Mouse (Mus musculus): Measurements from ENCODE around the gene Slc23a2. TPM values are rescaled to one million over a fixed set of nuclear protein-coding genes. Genes with fewer than 3 reads are reported as not detected.

Gene Slc23a2
- polyA plus RNA-seq, 1 experiment = 18.1 TPM

DNA sequence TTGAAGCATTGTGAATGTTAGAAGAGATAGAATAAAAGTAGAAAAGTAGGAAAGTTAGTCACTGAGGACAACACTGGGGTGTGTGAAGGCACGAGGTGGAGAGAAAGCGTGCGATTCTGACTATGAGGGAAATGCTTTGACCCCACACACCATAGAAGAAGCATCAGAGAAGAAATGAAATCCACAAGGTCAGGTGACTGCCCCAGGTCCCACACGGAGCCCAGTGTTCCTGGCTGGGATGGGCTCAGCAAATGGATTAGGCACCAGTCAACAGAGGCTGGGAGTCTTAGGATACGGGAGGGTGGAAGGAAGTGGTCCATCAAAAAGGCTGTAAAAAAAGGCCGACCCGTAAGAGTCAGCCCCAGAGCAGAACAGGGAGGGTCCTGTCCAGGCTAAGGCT is 124.5 kb downstream of the Slc23a2 start:
- TF ChIP-seq CTCF (IDR thresholded peaks at IDR 0.05; ENCODE audit: borderline replicate concordance, insufficient read depth, low read length) (no peak), POLR2A (IDR thresholded peaks at IDR 0.05; ENCODE audit: low read depth, low read length) (no peak)
- Histone ChIP-seq H3K4me3 (ENCODE audit: insufficient read depth, low read length) (no peak overlapping the region), H3K27ac (ENCODE audit: insufficient read depth, low read length) (no peak overlapping the region), H3K4me1 (ENCODE audit: control insufficient read depth, insufficient read depth, low read length) (no peaks in the 10 kb centered on the region)

DNA sequence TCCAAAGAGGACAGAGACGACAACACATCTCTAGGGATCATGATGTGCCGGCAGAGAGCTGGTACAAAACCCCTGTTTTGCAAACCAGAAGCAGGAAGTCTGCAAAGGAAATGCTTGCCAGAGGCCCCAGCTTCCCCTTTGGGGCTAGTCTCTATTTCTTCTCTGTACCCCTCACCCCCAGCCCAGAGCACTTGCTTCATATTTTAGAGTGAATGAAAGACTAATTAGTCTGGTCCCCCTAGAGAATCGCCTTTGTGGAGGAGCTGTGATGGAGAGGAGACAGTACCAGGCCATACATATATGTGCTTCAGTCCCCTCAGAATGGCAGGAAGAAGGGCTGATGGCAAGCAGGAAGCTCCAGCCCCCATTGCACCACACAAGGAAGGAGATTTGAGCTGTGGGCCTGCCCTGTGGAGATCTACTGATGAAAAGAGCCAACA is 125.5 kb downstream of the Slc23a2 start:
- Histone ChIP-seq H3K4me1 (ENCODE audit: control insufficient read depth, insufficient read depth, low read length) (no peaks in the 10 kb centered on the region), H3K4me3 (ENCODE audit: insufficient read depth, low read length) (no peak overlapping the region), H3K27ac (ENCODE audit: insufficient read depth, low read length) (no peak overlapping the region)
- no peak for TF ChIP-seq POLR2A (IDR thresholded peaks at IDR 0.05; ENCODE audit: low read depth, low read length)
- TF ChIP-seq CTCF (IDR thresholded peaks at IDR 0.05; ENCODE audit: borderline replicate concordance, insufficient read depth, low read length) = no peak

DNA sequence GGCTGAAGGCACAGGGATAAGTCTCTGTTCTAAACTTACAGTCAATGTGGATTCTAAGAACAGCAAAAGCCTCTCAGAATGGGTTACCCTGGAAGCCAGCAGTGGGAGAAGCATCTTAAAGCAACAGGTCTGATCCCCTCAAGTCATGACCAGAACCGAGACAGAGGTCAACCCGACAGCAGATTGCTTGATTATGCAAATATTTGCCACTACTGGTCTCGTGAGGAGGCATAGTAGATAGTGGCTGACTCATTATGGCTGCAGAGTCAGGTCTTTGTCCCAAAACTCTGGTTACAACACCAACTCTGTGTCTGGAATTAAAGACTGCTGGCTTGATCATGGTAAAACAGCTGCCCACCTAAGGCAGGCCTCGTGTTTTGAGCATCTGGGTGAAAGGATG is 126.8 kb downstream of the Slc23a2 start:
- H3K4me3 ChIP-seq (ENCODE audit: insufficient read depth, low read length) = no peak overlapping the region

DNA sequence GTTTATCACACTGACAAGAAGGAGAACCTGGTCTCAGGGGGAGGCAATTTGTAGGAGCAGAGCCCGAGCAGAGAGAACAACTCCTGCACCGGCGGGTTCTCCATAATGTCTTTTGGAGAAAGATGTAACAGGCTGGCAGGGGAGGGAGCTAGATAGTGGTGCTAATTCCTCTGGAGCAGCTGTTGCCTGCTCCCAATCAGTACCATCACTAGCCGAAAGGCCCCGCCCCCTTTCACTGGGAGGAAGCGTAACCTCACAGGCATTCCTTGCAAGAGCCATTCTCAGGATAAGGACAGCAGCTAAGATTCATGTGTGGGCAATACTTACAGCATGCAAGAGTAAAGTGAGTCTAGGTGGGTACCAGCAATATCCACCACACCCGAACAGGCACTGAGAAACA is 127.3 kb downstream of the Slc23a2 start:
- no peak overlapping the region for H3K27ac ChIP-seq (ENCODE audit: insufficient read depth, low read length)
- TF ChIP-seq POLR2A (IDR thresholded peaks at IDR 0.05; ENCODE audit: low read depth, low read length) (no peak), CTCF (IDR thresholded peaks at IDR 0.05; ENCODE audit: borderline replicate concordance, insufficient read depth, low read length) (no peak)
- no peak overlapping the region for H3K4me3 ChIP-seq (ENCODE audit: insufficient read depth, low read length)
- no peaks in the 10 kb centered on the region for H3K4me1 ChIP-seq (ENCODE audit: control insufficient read depth, insufficient read depth, low read length)

More for the DNA sequence above, 126.8 kb downstream of the Slc23a2 start:
- H3K27ac ChIP-seq (ENCODE audit: insufficient read depth, low read length) = no peak overlapping the region
- no peak for TF ChIP-seq POLR2A (IDR thresholded peaks at IDR 0.05; ENCODE audit: low read depth, low read length)
- no peak for TF ChIP-seq CTCF (IDR thresholded peaks at IDR 0.05; ENCODE audit: borderline replicate concordance, insufficient read depth, low read length)
- H3K4me1 ChIP-seq (ENCODE audit: control insufficient read depth, insufficient read depth, low read length) = no peaks in the 10 kb centered on the region

DNA sequence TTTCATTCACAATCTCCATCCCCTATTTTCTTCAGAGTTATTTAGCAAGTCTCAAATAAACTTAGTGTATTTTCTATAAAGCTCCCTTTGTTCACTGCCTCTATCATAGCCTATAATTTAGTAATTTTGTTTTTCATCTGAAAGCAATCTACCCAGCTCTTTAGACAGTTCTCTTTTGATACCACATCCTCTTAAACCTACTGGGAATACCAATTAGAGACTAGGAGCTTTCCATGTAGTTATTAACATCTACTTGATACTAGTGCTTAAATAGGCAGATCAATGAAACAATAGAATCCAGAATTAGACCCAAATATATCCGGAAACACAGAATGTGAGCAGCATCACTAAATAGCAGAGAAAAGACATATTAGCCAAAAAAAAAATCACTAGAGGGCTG is 128.9 kb downstream of the Slc23a2 start:
- TF ChIP-seq CTCF (IDR thresholded peaks at IDR 0.05; ENCODE audit: borderline replicate concordance, insufficient read depth, low read length) (no peak), POLR2A (IDR thresholded peaks at IDR 0.05; ENCODE audit: low read depth, low read length) (no peak)
- Histone ChIP-seq H3K4me1 (ENCODE audit: control insufficient read depth, insufficient read depth, low read length) (peaks cover 1% of the 10 kb centered on the region), H3K4me3 (ENCODE audit: insufficient read depth, low read length) (no peak overlapping the region), H3K27ac (ENCODE audit: insufficient read depth, low read length) (no peak overlapping the region)

DNA sequence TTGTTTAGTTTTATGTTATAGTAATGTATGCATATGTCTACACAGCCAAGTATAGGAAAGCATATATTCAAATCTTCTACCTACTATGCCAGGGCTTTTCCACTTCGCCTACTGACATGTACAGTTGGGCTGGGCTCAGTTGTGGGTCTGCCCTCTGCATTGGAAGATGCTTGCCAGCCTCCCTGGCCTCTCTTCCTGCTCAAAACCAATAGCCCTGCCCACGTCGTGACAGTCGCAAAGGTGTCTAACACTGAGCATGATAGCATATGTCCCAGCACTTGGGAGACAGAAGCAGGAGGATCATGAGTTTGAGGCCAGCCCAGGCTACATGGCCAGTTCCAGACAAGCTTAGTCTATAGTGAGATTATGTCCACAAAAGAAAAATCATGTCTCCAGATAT is 131.8 kb downstream of the Slc23a2 start:
- H3K4me3 ChIP-seq (ENCODE audit: insufficient read depth, low read length) = no peak overlapping the region
- H3K27ac ChIP-seq (ENCODE audit: insufficient read depth, low read length) = no peak overlapping the region
- peaks cover 4% of the 10 kb centered on the region for H3K4me1 ChIP-seq (ENCODE audit: control insufficient read depth, insufficient read depth, low read length)
- TF ChIP-seq CTCF (IDR thresholded peaks at IDR 0.05; ENCODE audit: borderline replicate concordance, insufficient read depth, low read length) = no peak
- no peak for TF ChIP-seq POLR2A (IDR thresholded peaks at IDR 0.05; ENCODE audit: low read depth, low read length)

DNA sequence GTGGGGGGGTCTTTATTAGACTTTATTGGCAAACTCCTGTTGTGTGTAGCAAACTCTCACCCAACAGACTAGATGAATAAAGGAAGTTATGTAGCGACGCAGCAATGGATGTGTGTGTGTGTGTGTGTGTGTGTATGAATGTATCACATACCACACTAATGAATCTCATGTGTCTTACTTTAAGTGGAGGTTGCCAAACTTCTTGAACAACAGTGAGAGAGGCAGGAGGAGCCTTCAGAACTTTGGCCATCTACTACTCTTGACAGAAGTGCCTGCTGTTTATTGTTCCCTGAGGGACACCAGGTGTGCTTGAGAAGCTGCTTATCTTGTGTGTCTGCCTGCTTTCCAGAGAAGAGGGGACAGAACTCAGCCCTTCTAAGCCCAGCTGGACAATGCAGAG is 134.1 kb downstream of the Slc23a2 start:
- Histone ChIP-seq H3K4me1 (ENCODE audit: control insufficient read depth, insufficient read depth, low read length) (peaks cover 11% of the 10 kb centered on the region), H3K4me3 (ENCODE audit: insufficient read depth, low read length) (no peak overlapping the region), H3K27ac (ENCODE audit: insufficient read depth, low read length) (no peak overlapping the region; the same call in 1 of the 2 replicates)
- TF ChIP-seq POLR2A (IDR thresholded peaks at IDR 0.05; ENCODE audit: low read depth, low read length) = 0 out of 2 replicates have a peak, but pooled peaks have one; percentile 18
- no peak for TF ChIP-seq CTCF (IDR thresholded peaks at IDR 0.05; ENCODE audit: borderline replicate concordance, insufficient read depth, low read length)

DNA sequence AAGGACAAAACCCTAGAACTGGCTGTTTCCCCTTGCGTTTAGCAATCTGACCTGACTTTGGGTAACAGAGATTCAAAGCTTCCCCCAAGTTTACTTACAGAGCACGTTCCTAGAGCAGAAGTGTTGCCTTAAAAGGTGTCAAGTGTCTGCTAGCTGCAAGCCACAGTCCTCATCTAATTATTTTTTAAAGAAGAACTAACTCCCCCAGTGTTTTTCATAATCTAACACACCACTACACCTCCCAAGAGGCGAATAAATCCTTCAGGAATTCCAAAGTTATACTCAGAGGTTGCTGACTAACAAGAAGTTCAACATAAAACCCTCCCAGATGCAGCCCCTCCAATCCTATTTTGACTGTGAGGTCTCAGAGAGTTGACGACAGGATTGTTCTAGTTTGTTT is 136.7 kb downstream of the Slc23a2 start:
- TF ChIP-seq CTCF (IDR thresholded peaks at IDR 0.05; ENCODE audit: borderline replicate concordance, insufficient read depth, low read length) = no peak
- no peak for TF ChIP-seq POLR2A (IDR thresholded peaks at IDR 0.05; ENCODE audit: low read depth, low read length)
- no peak overlapping the region for H3K4me3 ChIP-seq (ENCODE audit: insufficient read depth, low read length)
- peaks cover 23% of the 10 kb centered on the region for H3K4me1 ChIP-seq (ENCODE audit: control insufficient read depth, insufficient read depth, low read length)
- peak overlapping the region; percentile 25; the same call in 1 of the 2 replicates for H3K27ac ChIP-seq (ENCODE audit: insufficient read depth, low read length)

DNA sequence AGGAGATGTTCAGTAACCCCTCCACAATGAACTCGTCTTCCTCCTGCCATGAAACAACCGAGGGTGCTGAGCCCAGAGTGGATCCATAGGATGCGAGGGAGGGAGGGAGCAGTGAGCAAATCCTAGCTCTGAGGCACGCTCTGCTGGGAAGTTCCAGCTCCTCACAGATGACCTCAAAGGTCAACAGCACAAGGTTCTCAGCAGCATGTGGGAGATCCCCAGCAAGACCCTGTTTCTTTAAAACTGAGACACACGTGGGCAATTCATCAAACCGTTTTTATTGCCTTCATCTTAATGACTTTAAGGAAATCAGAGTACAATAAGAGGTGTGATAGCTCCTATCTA is 137.5 kb downstream of the Slc23a2 start:
- TF ChIP-seq POLR2A (IDR thresholded peaks at IDR 0.05; ENCODE audit: low read depth, low read length) (no peak), CTCF (IDR thresholded peaks at IDR 0.05; ENCODE audit: borderline replicate concordance, insufficient read depth, low read length) (no peak)
- peak overlapping the region; percentile 84 for H3K27ac ChIP-seq (ENCODE audit: insufficient read depth, low read length)
- no peak overlapping the region for H3K4me3 ChIP-seq (ENCODE audit: insufficient read depth, low read length)
- H3K4me1 ChIP-seq (ENCODE audit: control insufficient read depth, insufficient read depth, low read length) = peaks cover 23% of the 10 kb centered on the region

DNA sequence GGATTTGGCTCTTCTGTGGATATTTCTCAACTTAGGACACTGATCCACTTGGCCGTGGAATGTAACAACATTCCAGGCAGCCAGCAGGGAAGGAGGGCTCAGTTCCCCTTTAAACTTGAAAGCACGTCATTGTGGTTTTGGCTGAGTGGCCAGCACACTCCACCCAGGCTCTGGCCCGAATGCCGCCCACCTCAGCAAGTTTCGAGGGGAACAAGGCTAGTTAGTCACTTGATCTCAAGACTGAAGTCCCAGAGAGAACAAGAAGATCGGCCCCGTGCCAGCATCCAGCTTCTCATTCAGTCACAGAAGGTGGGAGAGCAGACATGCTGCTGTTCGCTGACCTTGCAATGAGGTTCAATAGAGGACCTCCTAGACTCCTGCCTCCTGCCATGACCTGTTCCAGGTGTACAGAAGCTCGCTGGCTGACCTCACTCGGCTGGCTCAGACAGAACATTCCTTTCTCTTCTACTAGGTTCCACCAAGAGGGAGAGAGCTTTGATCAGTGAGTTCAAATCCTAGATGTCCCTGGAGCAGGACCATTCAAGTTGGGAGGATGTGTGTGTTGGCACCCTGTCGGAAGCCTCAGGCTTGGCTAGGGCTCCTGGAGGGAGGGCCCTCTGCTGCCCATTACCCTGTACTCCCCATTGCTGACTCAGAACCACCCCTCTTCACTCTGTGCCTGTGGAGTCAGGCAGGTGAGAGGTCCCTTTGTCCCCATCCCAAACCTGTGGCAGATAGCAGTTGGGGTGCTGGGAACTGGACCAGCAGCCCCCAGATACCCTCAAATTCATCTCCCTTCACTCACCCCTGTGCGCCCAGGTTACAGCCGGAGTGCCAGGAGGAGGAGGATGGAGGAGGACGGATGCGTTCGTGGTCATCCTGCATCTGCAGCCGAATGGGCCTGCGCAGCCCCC is 138.1 kb downstream of the Slc23a2 start:
- Histone ChIP-seq H3K4me1 (ENCODE audit: control insufficient read depth, insufficient read depth, low read length) (peaks cover 23% of the 10 kb centered on the region), H3K4me3 (ENCODE audit: insufficient read depth, low read length) (no peak overlapping the region), H3K27ac (ENCODE audit: insufficient read depth, low read length) (peak overlapping the region; percentile 90)
- TF ChIP-seq CTCF (IDR thresholded peaks at IDR 0.05; ENCODE audit: borderline replicate concordance, insufficient read depth, low read length) (no peak), POLR2A (IDR thresholded peaks at IDR 0.05; ENCODE audit: low read depth, low read length) (peak; percentile 32; the same call in 1 of the 2 replicates)

Measured in embryonic fibroblast, embryonic 13.5 days (primary cell).